Mouse (Mus musculus) neural tube, embryonic 11.5 days (tissue): ENCODE results near the gene Slc25a42. TPM values are rescaled to one million over a fixed set of nuclear protein-coding genes. Genes with fewer than 3 reads are reported as not detected.

Experiments
- ATAC-seq: fragments of 200-750 bp; cut with Nextera tagmentation; 2 replicates; pipeline ENCODE4 v1.8.0; 2017; ENCODE audit warnings: moderate number of reproducible peaks, mild to moderate bottlenecking, moderate TSS enrichment, moderate library complexity; ENCODE audit not compliant: insufficient read depth, low FRiP score, low TSS enrichment
- DNase-seq: peaks from one replicate; pipeline ENCODE4 v3.0.0-alpha.2; 2015; ENCODE audit warnings: low spot score
- H3K27ac ChIP-seq: fragments of 300-500 bp; sonication (generic); 2 replicates; pipeline ENCODE4 v1.5.1; 2014; ENCODE audit warnings: low read depth, mild to moderate bottlenecking, low read length
- H3K27me3 ChIP-seq: fragments of 300-500 bp; sonication (generic); 2 replicates; pipeline ENCODE4 v1.6.1; 2014; ENCODE audit warnings: mild to moderate bottlenecking, low read length, mixed read lengths; ENCODE audit not compliant: control insufficient read depth, insufficient read depth
- H3K36me3 ChIP-seq: fragments of 300-500 bp; sonication (generic); 2 replicates; pipeline ENCODE4 v1.6.1; 2014; ENCODE audit warnings: mild to moderate bottlenecking, low read length, moderate library complexity, mixed read lengths; ENCODE audit not compliant: control insufficient read depth, insufficient read depth
- H3K4me1 ChIP-seq: fragments of 300-500 bp; sonication (generic); 2 replicates; pipeline ENCODE4 v1.6.1; 2014; ENCODE audit warnings: low read length, mixed read lengths; ENCODE audit not compliant: control insufficient read depth, insufficient read depth
- H3K4me2 ChIP-seq: fragments of 300-500 bp; sonication (generic); 2 replicates; pipeline ENCODE4 v1.6.1; 2014; ENCODE audit warnings: low read depth, mild to moderate bottlenecking, moderate library complexity
- H3K4me3 ChIP-seq: fragments of 300-500 bp; sonication (generic); 2 replicates; pipeline ENCODE4 v1.5.1; 2014; ENCODE audit warnings: low read depth, low read length
- H3K9ac ChIP-seq: fragments of 300-500 bp; sonication (generic); 2 replicates; pipeline ENCODE4 v1.6.1; 2014; ENCODE audit warnings: mild to moderate bottlenecking, low read length
- H3K9me3 ChIP-seq: fragments of 300-500 bp; sonication (generic); 2 replicates; pipeline ENCODE4 v1.6.1; 2016; ENCODE audit warnings: low read length; ENCODE audit not compliant: control insufficient read depth
- WGBS: fragments of 180-500 bp; shearing (Covaris S2); extraction: QIAGEN DNeasy Blood & Tissue Kit; methylation state at CpG from one replicate; pipeline ENCODE4 v1.1.7; 2014; 5-methylcytosine and 5-hydroxymethylcytosine counted together
- polyA plus RNA-seq: library from polyadenylated mRNA; unstranded; fragments of >200 nt; fragmentation: Nextera tagmentation; extraction: Ambion mirVana; gene quantifications from 2 replicates; pipeline ENCODE4 v1.2.1, GENCODE M21; 2014

Slc25a42 gene
- polyA plus RNA-seq, 1 experiment from 2014 or later, result 2.4 TPM

DNA sequence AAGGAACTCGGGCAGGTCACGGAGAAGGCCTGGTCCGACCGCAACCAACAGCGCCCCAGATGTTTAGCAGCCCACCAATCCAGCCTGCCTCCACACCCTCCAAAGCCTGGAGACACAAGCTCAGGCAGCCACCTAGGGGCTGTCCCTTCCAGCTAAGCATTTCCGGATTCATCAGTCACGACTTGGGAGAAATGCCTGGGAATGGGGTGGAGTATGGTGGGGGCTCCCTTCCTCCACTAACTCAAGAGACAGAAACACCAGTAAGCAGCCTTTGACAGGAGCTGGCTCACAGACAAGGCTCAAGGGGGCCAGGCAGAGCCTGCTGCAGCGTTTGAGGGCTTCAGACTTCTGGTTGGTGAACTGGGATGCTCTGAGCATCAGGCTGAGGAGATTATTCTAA, 1.6 kb downstream of the Slc25a42 start:
- Histone ChIP-seq H3K4me3 (no peak overlapping the region), H3K36me3 (no peaks in the 10 kb centered on the region), H3K27me3 (no peaks in the 10 kb centered on the region), H3K27ac (no peak overlapping the region), H3K4me2 (no peak overlapping the region), H3K9me3 (no peaks in the 10 kb centered on the region), H3K9ac (no peak overlapping the region), H3K4me1 (peaks cover 4% of the 10 kb centered on the region; the same call in 1 of the 2 replicates)
- 32% methylated on average over 8 of the region's 8 CpGs for WGBS
- ATAC-seq (no peak), DNase-seq (no peak)

DNA sequence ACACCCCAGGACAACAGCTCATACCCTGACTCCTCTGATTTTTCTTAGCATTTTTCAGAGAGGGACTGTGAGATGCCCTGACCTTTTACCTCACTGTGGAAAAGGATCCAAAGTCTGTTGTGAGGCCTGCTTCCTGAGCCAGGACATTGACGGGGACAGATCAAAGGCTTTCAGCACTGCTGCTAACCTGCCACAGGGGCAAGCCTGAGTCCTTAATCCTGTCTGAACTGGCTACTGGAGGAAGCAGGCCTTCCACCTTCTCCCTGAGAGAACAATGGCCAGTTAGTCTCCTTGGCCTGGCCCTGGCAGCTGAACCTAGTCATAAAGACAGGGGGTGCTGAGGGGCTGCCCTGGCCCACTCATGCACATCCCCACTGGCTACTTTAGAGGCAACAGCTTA, 4.0 kb downstream of the Slc25a42 start:
- H3K9me3 ChIP-seq, result no peaks in the 10 kb centered on the region
- no peak overlapping the region for H3K9ac ChIP-seq
- DNase-seq (no peak), ATAC-seq (no peak)
- no peaks in the 10 kb centered on the region for H3K36me3 ChIP-seq
- H3K27ac ChIP-seq, result no peak overlapping the region
- H3K4me1 ChIP-seq, result peaks cover 4% of the 10 kb centered on the region; the same call in 1 of the 2 replicates
- H3K4me3 ChIP-seq, result no peak overlapping the region
- WGBS, result 65% methylated on average over 1 of the region's 1 CpGs
- no peak overlapping the region for H3K4me2 ChIP-seq
- H3K27me3 ChIP-seq, result no peaks in the 10 kb centered on the region

DNA sequence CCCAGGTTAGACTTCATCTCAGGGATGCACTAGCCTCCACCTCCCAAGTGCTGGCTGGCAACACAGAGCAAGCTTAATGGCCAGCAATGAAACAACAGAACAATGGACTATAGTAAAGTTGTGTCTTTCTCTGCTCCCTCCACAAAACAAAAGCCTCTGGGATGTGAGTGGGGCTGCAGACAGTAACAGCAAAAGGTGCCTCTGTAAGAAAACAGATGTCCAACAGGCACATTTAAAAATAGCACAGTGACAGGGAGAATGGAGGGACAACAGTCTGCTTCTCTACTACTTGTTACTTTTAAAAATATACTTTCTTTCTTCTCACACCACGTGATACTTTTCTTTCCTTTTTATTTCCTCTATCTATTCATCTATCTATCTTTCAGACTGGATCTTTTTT, 7.3 kb downstream of the Slc25a42 start:
- Histone ChIP-seq H3K27me3 (no peaks in the 10 kb centered on the region), H3K4me3 (no peak overlapping the region), H3K36me3 (no peaks in the 10 kb centered on the region), H3K4me2 (no peak overlapping the region), H3K9ac (no peak overlapping the region), H3K4me1 (no peaks in the 10 kb centered on the region), H3K27ac (no peak overlapping the region), H3K9me3 (no peaks in the 10 kb centered on the region)
- ATAC-seq (no peak), DNase-seq (no peak)
- 71% methylated on average over 1 of the region's 1 CpGs for WGBS

DNA sequence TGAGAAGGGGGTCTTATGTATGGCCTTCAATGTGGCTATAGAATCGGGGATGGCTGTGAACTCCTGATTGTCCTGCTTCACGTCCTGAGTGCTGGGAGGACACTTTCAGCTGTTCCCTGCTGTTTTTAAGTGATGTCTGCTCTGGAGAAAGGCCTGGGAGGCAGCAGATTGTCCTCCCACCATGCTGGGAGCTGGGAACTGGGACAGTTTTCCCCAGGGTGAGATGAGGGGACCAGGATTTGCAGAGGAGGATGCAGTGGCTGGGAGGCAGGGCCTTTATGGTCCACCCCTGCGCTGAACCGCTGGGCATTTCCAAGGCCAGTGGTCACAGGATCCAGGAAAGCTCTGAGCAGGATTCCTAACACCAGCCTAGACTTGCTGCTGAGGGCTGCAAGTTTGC, 9.0 kb downstream of the Slc25a42 start:
- Histone ChIP-seq H3K4me1 (no peaks in the 10 kb centered on the region), H3K4me3 (no peak overlapping the region), H3K4me2 (no peak overlapping the region), H3K27ac (no peak overlapping the region), H3K36me3 (no peaks in the 10 kb centered on the region), H3K27me3 (no peaks in the 10 kb centered on the region), H3K9me3 (no peaks in the 10 kb centered on the region), H3K9ac (no peak overlapping the region)
- no peak for ATAC-seq
- WGBS, result 63% methylated on average over 4 of the region's 4 CpGs
- DNase-seq, result no peak

DNA sequence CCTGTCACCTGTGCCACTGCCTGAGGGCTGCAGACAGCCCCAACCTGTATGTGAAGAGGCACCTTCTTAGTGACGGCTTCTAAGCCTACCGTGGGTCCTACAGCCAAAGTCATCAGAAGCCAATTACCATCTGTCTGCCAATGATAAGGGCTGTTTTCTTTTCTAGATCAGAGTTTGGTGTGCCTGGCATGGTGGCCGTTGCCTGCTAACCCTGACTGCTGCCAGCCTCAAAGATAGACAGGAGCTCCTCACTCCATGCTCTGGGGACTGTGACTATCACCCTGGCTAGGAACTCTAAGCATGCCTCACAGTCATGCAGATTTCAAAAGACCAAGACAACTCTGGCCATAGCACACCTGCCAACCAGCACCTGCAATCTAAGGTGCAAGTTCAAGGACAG, 10.7 kb downstream of the Slc25a42 start:
- Histone ChIP-seq H3K36me3 (no peaks in the 10 kb centered on the region), H3K4me3 (no peak overlapping the region), H3K4me1 (no peaks in the 10 kb centered on the region), H3K9ac (no peak overlapping the region), H3K27me3 (no peaks in the 10 kb centered on the region), H3K4me2 (no peak overlapping the region), H3K9me3 (no peaks in the 10 kb centered on the region), H3K27ac (no peak overlapping the region)
- WGBS, result 93% methylated on average over 3 of the region's 3 CpGs
- ATAC-seq (no peak), DNase-seq (no peak)

DNA sequence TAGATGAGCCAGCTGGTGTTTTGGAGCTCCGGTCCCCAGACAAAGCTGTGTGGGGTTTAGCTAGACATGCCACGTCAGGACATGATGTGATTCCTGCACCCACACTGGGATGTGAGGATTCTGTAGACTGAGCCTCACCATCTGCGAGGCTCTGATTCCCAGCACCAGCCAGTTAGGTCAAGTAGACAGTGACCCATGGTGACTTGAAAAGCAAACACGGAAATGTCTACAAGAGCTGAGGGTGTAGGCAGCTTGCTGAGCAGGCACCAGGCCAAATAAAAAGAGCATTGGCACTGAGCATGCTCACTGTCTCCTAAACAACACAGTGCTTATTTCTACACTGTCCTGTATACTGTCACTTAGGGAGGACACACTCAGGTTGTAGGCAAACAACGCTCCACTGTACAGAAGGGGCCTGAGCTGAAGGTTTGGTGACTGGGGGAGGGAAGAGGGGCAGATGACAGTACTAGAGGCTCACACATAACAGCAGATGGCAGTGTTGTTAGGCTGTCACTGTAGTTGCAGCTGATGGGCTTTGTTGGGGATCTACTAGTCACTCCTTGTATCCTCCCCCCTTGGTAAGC, 11.9 kb downstream of the Slc25a42 start:
- H3K9me3 ChIP-seq, result no peaks in the 10 kb centered on the region
- H3K27ac ChIP-seq, result no peak overlapping the region
- H3K4me1 ChIP-seq, result no peaks in the 10 kb centered on the region
- H3K9ac ChIP-seq, result no peak overlapping the region
- WGBS, result 70% methylated on average over 5 of the region's 5 CpGs
- H3K27me3 ChIP-seq, result no peaks in the 10 kb centered on the region
- no peak overlapping the region for H3K4me2 ChIP-seq
- no peak overlapping the region for H3K4me3 ChIP-seq
- no peaks in the 10 kb centered on the region for H3K36me3 ChIP-seq
- no peak for DNase-seq
- ATAC-seq, result no peak

DNA sequence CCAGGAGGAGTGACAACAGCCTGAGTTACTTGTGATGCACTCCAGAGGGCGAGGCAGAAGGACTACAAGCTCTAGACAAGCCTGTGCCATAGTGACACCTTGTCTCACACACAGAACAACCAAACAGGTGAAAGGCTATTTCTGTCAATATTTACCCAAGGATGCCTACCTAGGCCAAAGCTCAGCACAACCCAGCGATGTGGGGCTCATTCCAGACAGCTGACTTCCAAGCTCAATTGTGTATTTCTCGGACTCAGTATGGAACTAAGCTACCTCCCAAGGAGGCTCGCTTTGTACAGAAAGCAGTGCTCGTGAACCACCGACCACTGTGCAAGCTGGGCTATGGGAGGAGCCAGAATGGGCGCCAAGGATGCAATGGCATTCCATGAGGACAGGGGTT, 14.5 kb downstream of the Slc25a42 start:
- H3K4me1 ChIP-seq, result no peaks in the 10 kb centered on the region
- H3K36me3 ChIP-seq, result no peaks in the 10 kb centered on the region
- no peaks in the 10 kb centered on the region for H3K27me3 ChIP-seq
- no peak overlapping the region for H3K9ac ChIP-seq
- 45% methylated on average over 7 of the region's 7 CpGs for WGBS
- DNase-seq, result no peak
- no peak for ATAC-seq
- H3K4me2 ChIP-seq, result no peak overlapping the region
- no peak overlapping the region for H3K4me3 ChIP-seq
- H3K9me3 ChIP-seq, result no peaks in the 10 kb centered on the region
- no peak overlapping the region for H3K27ac ChIP-seq

DNA sequence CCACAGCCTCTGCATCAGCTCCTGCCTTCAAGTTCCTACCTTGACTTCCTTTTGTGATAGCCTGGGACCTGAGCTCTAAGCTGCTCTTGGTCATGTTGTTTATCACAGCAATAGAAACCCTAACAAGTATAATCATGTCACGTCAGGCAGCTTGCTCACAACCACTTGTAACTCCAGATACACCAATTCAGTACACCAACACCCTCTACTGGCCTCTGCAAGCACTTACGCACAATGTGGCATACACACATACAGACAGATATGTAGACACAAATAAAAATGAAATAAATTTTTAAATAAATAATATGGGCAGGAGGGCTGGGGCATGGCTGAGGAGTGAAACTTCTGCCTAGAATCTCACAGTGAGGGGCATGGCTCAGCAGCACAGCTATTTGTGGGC, 16.3 kb downstream of the Slc25a42 start:
- Histone ChIP-seq H3K9ac (no peak overlapping the region), H3K4me1 (no peaks in the 10 kb centered on the region), H3K27ac (no peak overlapping the region), H3K27me3 (no peaks in the 10 kb centered on the region), H3K36me3 (no peaks in the 10 kb centered on the region), H3K4me2 (no peak overlapping the region), H3K4me3 (no peak overlapping the region), H3K9me3 (no peaks in the 10 kb centered on the region)
- WGBS, result 84% methylated on average over 2 of the region's 2 CpGs
- ATAC-seq, result no peak
- no peak for DNase-seq

DNA sequence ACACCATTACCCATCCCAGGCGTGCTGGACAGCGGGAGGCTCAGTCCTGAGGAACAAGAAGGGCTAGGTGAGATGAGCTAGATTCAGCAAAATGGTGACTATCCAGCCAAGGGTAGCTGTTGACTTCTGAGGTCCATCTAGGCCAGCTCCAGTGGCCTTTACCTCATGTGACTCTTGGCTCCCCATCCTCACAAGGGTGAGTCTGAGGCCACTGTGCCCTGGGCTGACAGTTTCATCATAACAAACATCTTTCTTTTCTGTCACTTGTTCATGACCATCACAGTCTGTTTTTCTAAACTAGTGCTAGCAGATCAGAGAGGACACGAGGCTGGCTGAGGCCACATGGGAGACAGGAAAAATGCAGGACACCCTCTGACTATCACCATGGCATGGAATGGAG, 17.9 kb downstream of the Slc25a42 start:
- no peak for ATAC-seq
- no peak overlapping the region for H3K27ac ChIP-seq
- no peak overlapping the region for H3K9ac ChIP-seq
- no peak overlapping the region for H3K4me3 ChIP-seq
- H3K9me3 ChIP-seq, result no peaks in the 10 kb centered on the region
- 96% methylated on average over 3 of the region's 3 CpGs for WGBS
- H3K27me3 ChIP-seq, result no peaks in the 10 kb centered on the region
- no peak overlapping the region for H3K4me2 ChIP-seq
- no peaks in the 10 kb centered on the region for H3K4me1 ChIP-seq
- no peak for DNase-seq
- no peaks in the 10 kb centered on the region for H3K36me3 ChIP-seq
